Mouse (Mus musculus) MEL (cell line): ENCODE data around the gene Fam89a. TPM values are rescaled to one million over a fixed set of nuclear protein-coding genes. Genes with fewer than 3 reads are reported as not detected.

Experiments used
- DNase-seq: peaks from one replicate; pipeline ENCODE4 v3.0.0; 2011; ENCODE audit warnings: low read depth, low spot score
- H3K27ac ChIP-seq: 2 replicates; pipeline ENCODE4 v1.5.1; 2012; ENCODE audit warnings: low read depth, mild to moderate bottlenecking, control low read depth, low read length, moderate library complexity; ENCODE audit not compliant: control insufficient read depth
- H3K27me3 ChIP-seq, 2 experiments: fragments of 150-350 bp in 1 of 2; sonication (generic) in 1 of 2; 2 replicates each; pipeline ENCODE4 v1.6.1; 2012; ENCODE audit warnings: low read length in 2 of 2, mild to moderate bottlenecking in 2 of 2, improper control_type of control experiment in 1 of 2, moderate library complexity in 1 of 2; ENCODE audit not compliant: insufficient read depth in 2 of 2, control insufficient read depth in 1 of 2
- H3K36me3 ChIP-seq, 2 experiments: 2 replicates each; pipeline ENCODE4 v1.6.1; 2012 to 2014; ENCODE audit warnings: low read length in 2 of 2, improper control_type of control experiment in 1 of 2, inconsistent platforms in 1 of 2, mild to moderate bottlenecking in 1 of 2; ENCODE audit not compliant: insufficient read depth in 2 of 2, control insufficient read depth in 1 of 2
- H3K4me1 ChIP-seq, 2 experiments: fragments of 150-350 bp in 1 of 2; sonication (generic) in 1 of 2; 2 replicates each; pipeline ENCODE4 v1.6.1; 2012; ENCODE audit warnings: low read length in 2 of 2, improper control_type of control experiment in 1 of 2, mild to moderate bottlenecking in 1 of 2; ENCODE audit not compliant: insufficient read depth in 2 of 2, control insufficient read depth in 1 of 2
- H3K4me3 ChIP-seq, 2 experiments: fragments of 150-350 bp in 1 of 2; sonication (generic) in 1 of 2; 2 replicates each; pipeline ENCODE4 v1.5.1; 2012; ENCODE audit warnings: low read depth in 2 of 2, low read length in 2 of 2, mild to moderate bottlenecking in 2 of 2, moderate library complexity in 2 of 2, control low read depth in 1 of 2, improper control_type of control experiment in 1 of 2; ENCODE audit not compliant: control insufficient read depth in 1 of 2, insufficient read depth in 1 of 2
- H3K79me2 ChIP-seq: 2 replicates; pipeline ENCODE4 v1.6.1; 2012; ENCODE audit warnings: mild to moderate bottlenecking, low read length, moderate library complexity; ENCODE audit not compliant: control insufficient read depth, poor library complexity, insufficient read depth
- H3K9ac ChIP-seq: 2 replicates; pipeline ENCODE4 v1.6.1; 2012; ENCODE audit warnings: low read depth, mild to moderate bottlenecking, control low read depth, low read length, moderate library complexity; ENCODE audit not compliant: control insufficient read depth, poor library complexity, severe bottlenecking
- H3K9me3 ChIP-seq: fragments of 150-350 bp; sonication (generic); replicated peaks from 2 replicates; pipeline ENCODE4 v1.6.1; 2012; ENCODE audit warnings: mild to moderate bottlenecking, low read length, improper control_type of control experiment, moderate library complexity; ENCODE audit not compliant: insufficient read depth
- CHD1 ChIP-seq: IDR thresholded peaks from 2 replicates; pipeline ENCODE4 v1.6.1; 2012; ENCODE audit warnings: low read depth, mild to moderate bottlenecking, inconsistent platforms, low read length, improper control_type of control experiment
- EP300 ChIP-seq, 2 experiments: IDR thresholded peaks; 2 replicates each; pipeline ENCODE4 v1.6.1; 2011; ENCODE audit warnings: improper control_type of control experiment in 2 of 2, low read length in 2 of 2, low read depth in 1 of 2, mild to moderate bottlenecking in 1 of 2
- ETS1 ChIP-seq: IDR thresholded peaks from 2 replicates; pipeline ENCODE4 v1.6.1; 2012; ENCODE audit warnings: low read depth, mild to moderate bottlenecking, inconsistent platforms, low read length, improper control_type of control experiment, moderate library complexity
- GATA1 ChIP-seq: IDR thresholded peaks from 2 replicates; pipeline ENCODE4 v1.6.1; 2011; ENCODE audit warnings: low read depth, low read length, improper control_type of control experiment
- HCFC1 ChIP-seq: IDR thresholded peaks from 2 replicates; pipeline ENCODE4 v1.6.1; 2012; ENCODE audit warnings: low read depth, mild to moderate bottlenecking, inconsistent platforms, low read length, improper control_type of control experiment, moderate library complexity
- JUND ChIP-seq: IDR thresholded peaks from 2 replicates; pipeline ENCODE4 v1.6.1; 2011; ENCODE audit warnings: low read depth, mild to moderate bottlenecking, improper control_type of control experiment, low read length
- KAT2A ChIP-seq: conservative IDR thresholded peaks from 2 replicates; pipeline ENCODE4 v1.6.1; 2012; ENCODE audit warnings: low read depth, low read length, improper control_type of control experiment, inconsistent platforms
- MAX ChIP-seq: IDR thresholded peaks from 2 replicates; pipeline ENCODE4 v1.6.1; 2011; ENCODE audit warnings: low read length, improper control_type of control experiment
- MAZ ChIP-seq: IDR thresholded peaks from 2 replicates; pipeline ENCODE4 v1.6.1; 2012; ENCODE audit warnings: low read depth, mild to moderate bottlenecking, inconsistent platforms, low read length, improper control_type of control experiment
- MYB ChIP-seq: IDR thresholded peaks from 2 replicates; pipeline ENCODE4 v1.6.1; 2011; ENCODE audit warnings: mild to moderate bottlenecking, low read depth, low read length, improper control_type of control experiment
- NRF1 ChIP-seq: IDR thresholded peaks from 2 replicates; pipeline ENCODE4 v1.6.1; 2014; ENCODE audit warnings: low read depth, mild to moderate bottlenecking, inconsistent platforms, low read length, improper control_type of control experiment, moderate library complexity; ENCODE audit not compliant: poor library complexity, insufficient read depth, severe bottlenecking
- POLR2AphosphoS2 ChIP-seq: IDR thresholded peaks from 2 replicates; pipeline ENCODE4 v1.6.1; 2011; ENCODE audit warnings: low read length, improper control_type of control experiment
- POLR2AphosphoS5 ChIP-seq: IDR thresholded peaks from 2 replicates; pipeline ENCODE4 v1.6.1; 2012; ENCODE audit warnings: low read depth, borderline replicate concordance, mild to moderate bottlenecking, inconsistent platforms, low read length, moderate library complexity, mixed read lengths
- RAD21 ChIP-seq: IDR thresholded peaks from 2 replicates; pipeline ENCODE4 v1.6.1; 2011; ENCODE audit warnings: mild to moderate bottlenecking, low read depth, low read length, improper control_type of control experiment
- RCOR1 ChIP-seq: IDR thresholded peaks from 2 replicates; pipeline ENCODE4 v1.6.1; 2012; ENCODE audit warnings: low read depth, mild to moderate bottlenecking, inconsistent platforms, low read length, improper control_type of control experiment
- SIN3A ChIP-seq: IDR thresholded peaks from 2 replicates; pipeline ENCODE4 v1.6.1; 2012; ENCODE audit warnings: low read length, improper control_type of control experiment, inconsistent platforms
- UBTF ChIP-seq: IDR thresholded peaks from 2 replicates; pipeline ENCODE4 v1.6.1; 2012; ENCODE audit warnings: low read depth, mild to moderate bottlenecking, inconsistent platforms, low read length, improper control_type of control experiment, moderate library complexity, borderline replicate concordance; ENCODE audit not compliant: insufficient read depth
- USF1 ChIP-seq: IDR thresholded peaks from 2 replicates; pipeline ENCODE4 v1.6.1; 2014; ENCODE audit warnings: low read depth, mild to moderate bottlenecking, inconsistent platforms, low read length, improper control_type of control experiment, moderate library complexity
- ZC3H11A ChIP-seq: IDR thresholded peaks from 2 replicates; pipeline ENCODE4 v1.6.1; 2012; ENCODE audit warnings: low read depth, mild to moderate bottlenecking, inconsistent platforms, low read length, improper control_type of control experiment
- ZNF384 ChIP-seq: IDR thresholded peaks from 2 replicates; pipeline ENCODE4 v1.6.1; 2012; ENCODE audit warnings: low read depth, mild to moderate bottlenecking, inconsistent platforms, low read length, improper control_type of control experiment
- polyA plus RNA-seq, 2 experiments: library from polyadenylated mRNA; stranded (reverse) in 1 of 2; unstranded in 1 of 2; fragments of >175 nt in 1 of 2; fragments of >200 nt in 1 of 2; gene quantifications; 2 replicates each; pipeline versions ENCODE4 v1.2.1 to v1.2.4; 2012; ENCODE audit warnings: low replicate concordance in 2 of 2, low read depth in 1 of 2; ENCODE audit not compliant: insufficient read length in 2 of 2, insufficient read depth in 1 of 2, missing spikeins in 1 of 2
- total RNA-seq: library from RNA; depleted of rRNA; stranded (reverse); fragments of 300-350 nt; gene quantifications from 2 replicates; pipeline ENCODE4 v1.2.3, GENCODE M21; 2012

Gene Fam89a
- total and polyA plus RNA-seq, 3 experiments, result 0.31 to 1.8 TPM; not detected in 1

DNA sequence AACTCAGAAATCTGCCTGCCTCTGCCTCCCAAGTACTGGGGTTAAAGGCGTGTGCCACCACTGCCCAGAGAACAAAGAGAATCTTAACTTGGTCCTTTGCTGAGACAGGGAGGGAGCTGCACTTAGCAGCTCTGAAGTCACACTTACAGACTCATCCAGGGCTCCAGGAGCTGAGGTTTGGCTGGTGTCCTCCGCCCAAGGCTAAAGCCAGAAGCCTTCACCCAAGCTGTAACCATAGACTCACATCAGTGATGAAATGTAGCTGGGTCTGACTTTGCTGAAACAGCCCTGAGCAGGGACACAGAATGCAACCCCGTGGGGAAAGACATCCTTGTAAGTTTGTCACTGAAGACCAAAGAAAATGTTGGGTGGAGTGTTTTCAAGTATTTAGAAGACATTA, 30.8 kb upstream of the Fam89a start:
- H3K9ac ChIP-seq, result no peak overlapping the region
- H3K4me3 ChIP-seq, result no peak overlapping the region
- H3K79me2 ChIP-seq, result no peaks in the 10 kb centered on the region
- H3K36me3 ChIP-seq, result no peaks in the 10 kb centered on the region
- 0 out of 4 replicates have a peak, but pooled peaks cover 0 to 1% of the 10 kb centered on the region in 2 experiments for H3K27me3 ChIP-seq
- no peaks in the 10 kb centered on the region for H3K9me3 ChIP-seq
- no peaks in the 10 kb centered on the region for H3K4me1 ChIP-seq
- no peak overlapping the region for H3K27ac ChIP-seq
- TF ChIP-seq SIN3A (no peak), USF1 (no peak), POLR2AphosphoS2 (no peak), POLR2AphosphoS5 (no peak), ZNF384 (no peak), KAT2A (no peak), MAZ (no peak), JUND (no peak), UBTF (no peak), MAX (no peak), RCOR1 (no peak), NRF1 (no peak), EP300 (IDR thresholded peaks at IDR 0.05; ENCODE audit: low read depth in 1 of 2, low read length in 2 of 2) (no peak), HCFC1 (no peak), RAD21 (no peak), GATA1 (no peak), MYB (no peak), ZC3H11A (no peak)
- no peak for DNase-seq

DNA sequence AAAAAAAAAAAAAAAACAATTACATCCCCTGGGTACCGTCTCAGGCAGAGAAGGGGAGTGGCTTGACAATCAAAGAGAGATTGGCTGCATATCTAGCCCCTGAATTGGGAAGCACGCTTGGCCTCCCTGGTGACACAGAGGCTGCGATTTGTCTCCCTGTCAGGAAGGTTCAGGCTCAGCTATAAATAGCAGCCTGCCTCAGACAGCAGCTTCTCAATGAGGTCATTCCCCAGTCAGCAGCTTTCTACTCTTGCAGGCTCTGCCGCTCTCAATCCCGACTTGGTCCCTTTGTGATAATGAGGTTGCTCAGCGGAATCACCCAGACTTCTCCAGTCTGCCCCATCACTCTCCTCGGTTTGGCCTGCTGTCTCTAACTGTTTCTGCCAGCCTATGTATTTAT, 28.6 kb upstream of the Fam89a start:
- Histone ChIP-seq H3K79me2 (no peaks in the 10 kb centered on the region), H3K9ac (no peak overlapping the region), H3K27me3 (peaks cover 0 to 1% of the 10 kb centered on the region in 2 experiments; a peak in 1 of 4 replicates)
- TF ChIP-seq CHD1, result no peak
- TF ChIP-seq MYB, result no peak
- no peak for TF ChIP-seq ETS1
- TF ChIP-seq, all 39 proteins: peak for 0
- Histone ChIP-seq H3K27ac (no peak overlapping the region), H3K4me1 (no peaks in the 10 kb centered on the region), H3K9me3 (no peaks in the 10 kb centered on the region), H3K36me3 (no peaks in the 10 kb centered on the region), H3K4me3 (no peak overlapping the region)
- DNase-seq, result no peak
